Mouse (Mus musculus): ENCODE data around the gene Ccdc85c.

- TF ChIP-seq CTCF (IDR thresholded peaks at IDR 0.05; ENCODE audit: control insufficient read depth, insufficient read depth, low read length): no peak
- TF ChIP-seq POLR2A (IDR thresholded peaks at IDR 0.05; ENCODE audit: borderline replicate concordance, control insufficient read depth, low read depth, low read length): no peak
Observed at GRCm38 (mm10) chr12:108170467-108170866, 104.8 kb downstream of the Ccdc85c start.
